Mouse (Mus musculus): ENCODE results near the gene Kif5a. TPM values are rescaled to one million over a fixed set of nuclear protein-coding genes. Genes with fewer than 3 reads are reported as not detected.

Gene Kif5a
- total and polyA plus RNA-seq, 3 experiments = 0.14 to 2.1 TPM; not detected in 1

- no peak overlapping the region for H3K27ac ChIP-seq (ENCODE audit: insufficient read depth, low read depth)
- dilution Hi-C loops (cut with MboI; ENCODE audit: extremely low pct_ligation_motif_present, extremely low pct_unique_long_range_greater_than_20kb, low sequenced_read_pairs) = no loop called here
- TF ChIP-seq E2F4 (IDR thresholded peaks at IDR 0.05; ENCODE audit: insufficient replicate concordance, low read depth, low read length) (no peak), POLR2AphosphoS2 (IDR thresholded peaks at IDR 0.05; ENCODE audit: low read depth, low read length) (no peak), POLR2A (IDR thresholded peaks at IDR 0.05; ENCODE audit: low read depth, low read length) (no peak), CHD1 (IDR thresholded peaks at IDR 0.05; ENCODE audit: low read depth, low read length) (no peak), NRF1 (IDR thresholded peaks at IDR 0.05; ENCODE audit: low read depth, low read length) (no peak), BHLHE40 (IDR thresholded peaks at IDR 0.05; ENCODE audit: low read depth, low read length) (no peak), RCOR1 (conservative IDR thresholded peaks at IDR 0.05; ENCODE audit: low read depth, low read length) (no peak), USF2 (conservative IDR thresholded peaks at IDR 0.05; ENCODE audit: low read depth, low read length) (no peak), SMC3 (IDR thresholded peaks at IDR 0.05; ENCODE audit: low read depth, low read length) (no peak), UBTF (IDR thresholded peaks at IDR 0.05; ENCODE audit: low read depth, low read length) (no peak), MAZ (IDR thresholded peaks at IDR 0.05; ENCODE audit: low read depth, low read length) (no peak), ELF1 (IDR thresholded peaks at IDR 0.05; ENCODE audit: low read depth, low read length) (no peak), EP300 (IDR thresholded peaks at IDR 0.05; ENCODE audit: low read length) (no peak), HCFC1 (IDR thresholded peaks at IDR 0.05; ENCODE audit: low read depth, low read length) (no peak)
- in situ Hi-C loops (cut with MboI; ENCODE audit: low pct_ligation_motif_present, low pct_unique_long_range_greater_than_20kb, low sequenced_read_pairs) = no loop called here
- H3K36me3 ChIP-seq (replicated peaks in 1 of 2; ENCODE audit: control insufficient read depth in 1 of 2, insufficient read depth in 1 of 2, low read length in 1 of 2) = peaks cover 13 to 59% of the 10 kb centered on the region in 2 experiments
- H3K4me2 ChIP-seq (ENCODE audit: insufficient read depth, low read depth, poor library complexity, severe bottlenecking) = peak overlapping the region; percentile 79; the same call in 1 of the 2 replicates
- H3K9me3 ChIP-seq (replicated peaks; ENCODE audit: low read length) = peaks cover 7% of the 10 kb centered on the region
- no peak for DNase-seq (ENCODE audit: extremely low read depth)
- H3K27me3 ChIP-seq (replicated peaks) = no peaks in the 10 kb centered on the region
- H3K4me3 ChIP-seq (replicated peaks in 1 of 3; ENCODE audit: low read depth in 2 of 3, low read length in 2 of 3, poor library complexity in 1 of 3) = peak overlapping the region in 2 of 3 experiments; percentile 45 to 68
- no peak overlapping the region; the same call in 1 of the 2 replicates for H3K9ac ChIP-seq (ENCODE audit: insufficient read depth, low read depth)
- peaks cover 0 to 15% of the 10 kb centered on the region in 2 experiments; a peak in 1 of 4 replicates for H3K4me1 ChIP-seq (ENCODE audit: control insufficient read depth in 1 of 2, insufficient read depth in 2 of 2)
- H3K79me2 ChIP-seq (replicated peaks; ENCODE audit: control insufficient read depth, extremely low read depth, insufficient read depth, poor library complexity, severe bottlenecking) = no peaks in the 10 kb centered on the region
Measured at GRCm38 (mm10) chr10:127187371-127188078, 75.6 kb downstream of the Kif5a start.

DNA sequence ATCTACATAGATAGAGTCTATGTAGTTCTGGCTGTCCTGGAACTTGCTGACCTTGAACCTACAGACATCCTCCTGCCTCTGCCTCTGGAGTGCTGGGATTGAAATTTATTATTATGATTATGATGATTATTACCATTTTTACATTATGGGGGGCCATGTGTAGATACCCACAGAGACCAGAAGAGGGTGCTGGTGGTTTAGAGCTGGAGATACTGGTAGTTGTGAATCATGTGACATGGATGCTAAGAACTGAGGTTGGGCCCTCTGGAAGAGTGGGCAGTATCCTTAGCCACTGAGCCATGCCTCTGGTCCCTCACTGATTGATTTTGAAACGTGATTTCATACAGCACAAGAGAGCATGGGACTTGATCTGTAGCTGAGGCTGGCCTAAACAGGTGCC lies 76.7 kb downstream of the Kif5a start:
- Histone ChIP-seq H3K79me2 (replicated peaks; ENCODE audit: control insufficient read depth, extremely low read depth, insufficient read depth, poor library complexity, severe bottlenecking) (no peaks in the 10 kb centered on the region), H3K36me3 (replicated peaks in 1 of 2; ENCODE audit: control insufficient read depth in 1 of 2, insufficient read depth in 1 of 2, low read length in 1 of 2) (peaks cover 9 to 51% of the 10 kb centered on the region in 2 experiments), H3K4me1 (ENCODE audit: control insufficient read depth in 1 of 2, insufficient read depth in 2 of 2) (peaks cover 0 to 12% of the 10 kb centered on the region in 2 experiments; a peak in 1 of 4 replicates), H3K9ac (ENCODE audit: insufficient read depth, low read depth) (no peak overlapping the region), H3K9me3 (replicated peaks; ENCODE audit: low read length) (peaks cover 7% of the 10 kb centered on the region), H3K4me2 (ENCODE audit: insufficient read depth, low read depth, poor library complexity, severe bottlenecking) (no peak overlapping the region), H3K27me3 (replicated peaks) (no peaks in the 10 kb centered on the region), H3K27ac (ENCODE audit: insufficient read depth, low read depth) (no peak overlapping the region), H3K4me3 (replicated peaks in 1 of 3; ENCODE audit: low read depth in 2 of 3, low read length in 2 of 3, poor library complexity in 1 of 3) (no peak overlapping the region)
- in situ Hi-C loops (cut with MboI; ENCODE audit: low pct_ligation_motif_present, low pct_unique_long_range_greater_than_20kb, low sequenced_read_pairs) = no loop called here
- dilution Hi-C loops (cut with MboI; ENCODE audit: extremely low pct_ligation_motif_present, extremely low pct_unique_long_range_greater_than_20kb, low sequenced_read_pairs) = no loop called here
- DNase-seq (ENCODE audit: extremely low read depth) = no peak
- TF ChIP-seq ZKSCAN1 (IDR thresholded peaks at IDR 0.05; ENCODE audit: borderline replicate concordance, low read depth, low read length) = no peak
- no peak for TF ChIP-seq POLR2AphosphoS2 (IDR thresholded peaks at IDR 0.05; ENCODE audit: low read depth, low read length)
- no peak for TF ChIP-seq CHD1 (IDR thresholded peaks at IDR 0.05; ENCODE audit: low read depth, low read length)
- TF ChIP-seq ETS1 (conservative IDR thresholded peaks at IDR 0.05; ENCODE audit: low read depth, low read length) = no peak
- TF ChIP-seq JUN (IDR thresholded peaks at IDR 0.05; ENCODE audit: insufficient read depth, low read depth, low read length) = no peak
- peak; percentile 39 for TF ChIP-seq SMC3 (IDR thresholded peaks at IDR 0.05; ENCODE audit: low read depth, low read length)
- no peak for TF ChIP-seq ZC3H11A (IDR thresholded peaks at IDR 0.05; ENCODE audit: low read depth, low read length)
- TF ChIP-seq NRF1 (IDR thresholded peaks at IDR 0.05; ENCODE audit: low read depth, low read length) = no peak
- peak; percentile 46 for TF ChIP-seq USF2 (conservative IDR thresholded peaks at IDR 0.05; ENCODE audit: low read depth, low read length)
- no peak for TF ChIP-seq HCFC1 (IDR thresholded peaks at IDR 0.05; ENCODE audit: low read depth, low read length)
- TF ChIP-seq ZNF384 (IDR thresholded peaks at IDR 0.05; ENCODE audit: low read depth, low read length) = no peak
- TF ChIP-seq JUND (conservative IDR thresholded peaks at IDR 0.05; ENCODE audit: low read depth, low read length) = no peak
- TF ChIP-seq KAT2A (IDR thresholded peaks at IDR 0.05; ENCODE audit: insufficient replicate concordance, low read length) = no peak
- no peak for TF ChIP-seq GABPA (IDR thresholded peaks at IDR 0.05; ENCODE audit: insufficient replicate concordance, low read depth, low read length)
- no peak for TF ChIP-seq SIN3A (IDR thresholded peaks at IDR 0.05; ENCODE audit: low read length)
- TF ChIP-seq BHLHE40 (IDR thresholded peaks at IDR 0.05; ENCODE audit: low read depth, low read length) = peak; percentile 15; the same call in 1 of the 2 replicates
- TF ChIP-seq POLR2A (IDR thresholded peaks at IDR 0.05; ENCODE audit: low read depth, low read length) = no peak
- no peak for TF ChIP-seq MEF2A (IDR thresholded peaks at IDR 0.05; ENCODE audit: borderline replicate concordance, low read depth, low read length)
- TF ChIP-seq ZMIZ1 (IDR thresholded peaks at IDR 0.05; ENCODE audit: low read depth, low read length) = no peak
- TF ChIP-seq MAX (IDR thresholded peaks at IDR 0.05; ENCODE audit: low read length) = 0 out of 2 replicates have a peak, but pooled peaks have one; percentile 28
- TF ChIP-seq E2F4 (IDR thresholded peaks at IDR 0.05; ENCODE audit: insufficient replicate concordance, low read depth, low read length) = no peak
- no peak for TF ChIP-seq MYC (IDR thresholded peaks at IDR 0.05; ENCODE audit: low read depth, low read length)
- TF ChIP-seq PAX5 (IDR thresholded peaks at IDR 0.05; ENCODE audit: low read length) = no peak
- no peak for TF ChIP-seq EP300 (IDR thresholded peaks at IDR 0.05; ENCODE audit: low read length)
- no peak for TF ChIP-seq MAFK (IDR thresholded peaks at IDR 0.05; ENCODE audit: insufficient replicate concordance, low read length)
- TF ChIP-seq RCOR1 (conservative IDR thresholded peaks at IDR 0.05; ENCODE audit: low read depth, low read length) = no peak
